Mouse (Mus musculus): ENCODE results near the gene Plxna3.

DNA sequence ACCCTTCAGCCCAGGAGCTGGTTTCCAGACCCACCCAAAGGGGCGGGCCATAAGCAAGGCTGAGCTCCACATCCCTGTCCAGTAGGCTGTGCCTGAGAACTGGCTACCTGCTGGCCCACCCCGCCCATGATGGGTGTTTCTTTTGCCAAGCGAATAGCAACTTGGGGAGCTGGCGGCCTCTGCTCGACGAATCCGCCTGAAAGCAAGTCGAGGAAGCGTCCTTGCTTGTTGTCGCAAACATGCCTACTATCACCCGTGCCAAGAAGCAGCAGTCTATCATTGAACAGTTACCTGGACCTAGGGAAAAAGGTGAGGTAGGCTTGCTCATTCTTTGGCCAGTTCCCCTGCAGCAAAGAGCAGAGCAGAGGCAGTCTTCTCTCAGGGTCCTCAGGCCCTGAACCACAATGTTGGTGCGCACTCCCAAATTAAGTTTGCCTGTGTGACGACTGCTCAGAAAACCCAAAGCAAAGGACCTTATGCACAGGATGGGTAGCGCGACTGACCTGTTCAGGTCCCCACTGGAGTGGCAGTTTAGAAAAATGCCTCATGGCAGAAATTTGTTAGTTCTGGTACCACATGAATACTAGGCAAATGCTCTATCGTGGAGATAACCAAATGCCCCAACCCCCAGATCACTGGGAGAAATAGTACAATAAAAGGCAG lies 47.0 kb upstream of the Plxna3 start, which contains the start of the genes Taz and Dnase1l1:
- no peak for TF ChIP-seq ZC3H11A (IDR thresholded peaks at IDR 0.05; ENCODE audit: borderline replicate concordance, low read depth, low read length)
- TF ChIP-seq HCFC1 (IDR thresholded peaks at IDR 0.05; ENCODE audit: borderline replicate concordance, insufficient read depth, low read length) = no peak

All from ES-E14 (cell line).